Mouse (Mus musculus): ENCODE results near the gene Cbx1. TPM values are rescaled to one million over a fixed set of nuclear protein-coding genes. Genes with fewer than 3 reads are reported as not detected.
A peak's percentile ranks its signal among the peaks of the same experiment; 100 is the strongest.
"Not testable (repeated sequence)": the region's sequence is repeated elsewhere in the genome, so short reads cannot be mapped to it uniquely, and the experiment has no call there.

The Cbx1 gene
- polyA plus RNA-seq, 2 experiments, result 87.8 to 98.9 TPM

- no peak overlapping the region for H3K27ac ChIP-seq (replicated peaks; ENCODE audit: low read depth, low read length)
- no peak for ATAC-seq (ENCODE audit: low FRiP score, low read depth)
- no peak overlapping the region for H3K4me3 ChIP-seq (replicated peaks; ENCODE audit: low read length)
- WGBS, result 56% methylated on average over 8 of the region's 8 CpGs
- DNase-seq (ENCODE audit: low spot score), result no peak
- no peak for TF ChIP-seq POLR2A (IDR thresholded peaks at IDR 0.05; ENCODE audit: borderline replicate concordance, extremely low read depth, insufficient read depth, insufficient read length)
- peaks cover 6% of the 10 kb centered on the region; the same call in 1 of the 2 replicates for H3K4me1 ChIP-seq (ENCODE audit: control insufficient read depth, insufficient read depth, low read length)
- H3K4me2 ChIP-seq (replicated peaks; ENCODE audit: low read depth, low read length, severe bottlenecking), result no peak overlapping the region
- no peaks in the 10 kb centered on the region for H3K9me3 ChIP-seq (ENCODE audit: control insufficient read depth, low read length)
- peaks cover 36% of the 10 kb centered on the region for H3K36me3 ChIP-seq (ENCODE audit: control insufficient read depth, insufficient read depth, low read length)
- H3K9ac ChIP-seq (ENCODE audit: low read depth, low read length, severe bottlenecking), result no peak overlapping the region
- H3K27me3 ChIP-seq (ENCODE audit: control insufficient read depth, insufficient read depth, low read length), result no peaks in the 10 kb centered on the region
Observed at GRCm38 (mm10) chr11:96775063-96775462, 13.9 kb upstream of the Cbx1 start.

DNA sequence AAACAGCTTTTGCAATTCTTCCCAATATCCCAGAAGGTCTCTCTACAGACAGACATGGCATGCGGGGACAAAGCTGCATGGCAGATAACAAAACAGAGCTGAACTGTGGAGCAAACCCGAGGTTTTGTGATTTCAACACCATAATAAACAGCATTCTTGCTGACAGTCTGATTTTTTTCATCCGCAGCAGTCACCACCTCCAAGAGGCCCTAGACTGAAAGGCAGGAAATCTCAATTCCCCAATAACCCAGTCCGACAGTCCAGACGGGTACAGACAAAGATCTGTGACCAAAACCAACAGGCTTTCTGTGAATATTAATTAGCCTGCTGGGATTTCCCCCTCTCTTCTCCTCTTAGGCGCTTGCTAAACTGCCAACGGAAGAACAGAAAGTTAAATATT is 13.3 kb upstream of the Cbx1 start:
- WGBS, result 59% methylated on average over 7 of the region's 7 CpGs
- H3K4me1 ChIP-seq (ENCODE audit: control insufficient read depth, insufficient read depth, low read length), result peaks cover 6% of the 10 kb centered on the region; the same call in 1 of the 2 replicates
- H3K9me3 ChIP-seq (ENCODE audit: control insufficient read depth, low read length), result no peaks in the 10 kb centered on the region
- ATAC-seq (ENCODE audit: low FRiP score, low read depth) (no peak), DNase-seq (ENCODE audit: low spot score) (no peak)
- no peak overlapping the region for H3K4me2 ChIP-seq (replicated peaks; ENCODE audit: low read depth, low read length, severe bottlenecking)
- no peaks in the 10 kb centered on the region for H3K27me3 ChIP-seq (ENCODE audit: control insufficient read depth, insufficient read depth, low read length)
- H3K36me3 ChIP-seq (ENCODE audit: control insufficient read depth, insufficient read depth, low read length), result peaks cover 30% of the 10 kb centered on the region
- no peak for TF ChIP-seq POLR2A (IDR thresholded peaks at IDR 0.05; ENCODE audit: borderline replicate concordance, extremely low read depth, insufficient read depth, insufficient read length)
- H3K9ac ChIP-seq (ENCODE audit: low read depth, low read length, severe bottlenecking), result no peak overlapping the region
- no peak overlapping the region for H3K4me3 ChIP-seq (replicated peaks; ENCODE audit: low read length)
- no peak overlapping the region for H3K27ac ChIP-seq (replicated peaks; ENCODE audit: low read depth, low read length)

DNA sequence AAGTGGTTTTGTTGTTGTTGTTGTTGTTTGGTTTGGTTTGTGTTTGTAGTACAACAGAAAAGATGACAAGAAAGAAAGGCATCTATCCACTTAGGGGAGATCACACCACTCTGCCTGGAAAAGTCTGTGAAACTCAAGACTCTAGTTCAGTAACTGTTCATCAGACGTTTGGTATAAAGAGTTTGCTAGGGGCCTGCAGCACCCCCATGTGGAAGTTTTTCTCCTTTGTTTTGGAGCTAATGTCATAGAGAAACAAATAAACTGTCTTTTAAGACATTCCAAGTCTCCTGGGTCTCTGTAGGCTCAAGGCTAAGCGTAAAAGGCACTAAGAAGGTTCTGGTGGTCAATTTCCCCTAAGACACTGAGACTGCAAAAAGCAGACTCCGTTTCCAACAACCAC is 12.9 kb upstream of the Cbx1 start:
- no peak overlapping the region for H3K27ac ChIP-seq (replicated peaks; ENCODE audit: low read depth, low read length)
- 0 out of 2 replicates have a peak overlapping the region, but pooled peaks have one; percentile 58 for H3K9ac ChIP-seq (ENCODE audit: low read depth, low read length, severe bottlenecking)
- H3K27me3 ChIP-seq (ENCODE audit: control insufficient read depth, insufficient read depth, low read length), result no peaks in the 10 kb centered on the region
- DNase-seq (ENCODE audit: low spot score), result no peak
- WGBS, result 30% methylated on average over 3 of the region's 3 CpGs
- no peak for ATAC-seq (ENCODE audit: low FRiP score, low read depth)
- TF ChIP-seq POLR2A (IDR thresholded peaks at IDR 0.05; ENCODE audit: borderline replicate concordance, extremely low read depth, insufficient read depth, insufficient read length), result no peak
- peak overlapping the region; percentile 65; the same call in 1 of the 2 replicates for H3K4me3 ChIP-seq (replicated peaks; ENCODE audit: low read length)
- H3K9me3 ChIP-seq (ENCODE audit: control insufficient read depth, low read length), result no peaks in the 10 kb centered on the region
- peak overlapping the region; percentile 75 for H3K4me2 ChIP-seq (replicated peaks; ENCODE audit: low read depth, low read length, severe bottlenecking)
- H3K4me1 ChIP-seq (ENCODE audit: control insufficient read depth, insufficient read depth, low read length), result peaks cover 6% of the 10 kb centered on the region; the same call in 1 of the 2 replicates
- peaks cover 26% of the 10 kb centered on the region for H3K36me3 ChIP-seq (ENCODE audit: control insufficient read depth, insufficient read depth, low read length)

DNA sequence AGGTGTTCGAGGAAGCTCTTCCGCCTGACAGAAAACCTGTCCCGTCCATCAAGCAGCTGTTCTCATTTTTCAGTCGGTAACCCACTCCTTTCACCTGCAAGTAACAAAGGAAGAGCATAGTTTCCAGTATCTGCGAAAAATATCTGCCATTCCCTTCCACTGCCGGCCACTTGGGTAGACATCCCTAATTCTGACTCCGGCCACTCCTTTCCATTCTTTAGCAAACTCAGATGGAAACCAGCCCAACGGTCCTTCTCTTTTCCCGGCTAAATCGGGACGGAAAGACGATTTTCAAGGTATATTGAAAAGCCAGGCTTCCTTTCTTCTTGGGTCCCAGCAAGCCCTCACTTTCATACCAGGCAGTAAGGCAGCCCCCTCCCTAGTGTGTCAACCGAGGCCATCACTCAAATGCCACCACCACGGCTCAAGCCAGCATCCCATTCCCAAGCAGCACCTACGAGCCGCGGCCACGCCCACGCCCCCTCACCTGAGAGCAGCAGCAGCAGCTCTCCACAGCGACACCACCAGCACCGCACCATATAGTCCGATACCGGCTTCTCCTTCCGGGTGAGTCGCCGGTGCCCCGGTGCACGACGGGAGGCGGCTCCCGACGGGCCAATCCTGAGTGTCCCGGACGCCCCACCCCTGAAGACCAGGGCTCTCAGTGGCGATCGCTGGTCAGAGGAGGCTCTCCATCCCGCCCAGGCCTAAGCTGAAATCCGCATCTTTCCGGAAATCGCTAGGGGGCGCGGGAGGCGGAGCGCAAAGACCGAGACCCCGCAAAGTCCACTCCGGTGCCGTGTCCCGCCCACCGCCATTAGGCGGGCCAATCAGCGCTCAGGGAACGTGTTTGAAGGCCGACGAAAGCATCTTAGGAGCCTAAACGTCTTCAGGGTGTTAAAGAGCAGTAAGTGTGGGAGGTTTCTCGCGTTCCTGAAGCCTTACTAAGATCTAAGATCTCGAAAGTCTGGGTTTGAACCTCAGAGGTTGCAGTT is 11.7 kb upstream of the Cbx1 start, which contains the start of gene Snx11:
TSS of gene Snx11 (minus strand) at position 592 of the 995 bp plus-strand sequence.
- DNase-seq (ENCODE audit: low spot score) (peak; percentile 96), ATAC-seq (ENCODE audit: low FRiP score, low read depth) (peak; percentile 98)
- TF ChIP-seq POLR2A (IDR thresholded peaks at IDR 0.05; ENCODE audit: borderline replicate concordance, extremely low read depth, insufficient read depth, insufficient read length), result peak; percentile 72; the same call in 1 of the 2 replicates
- peak within 1 kb of the TSS; percentile 75 for H3K4me2 ChIP-seq (replicated peaks; ENCODE audit: low read depth, low read length, severe bottlenecking)
- H3K36me3 ChIP-seq (ENCODE audit: control insufficient read depth, insufficient read depth, low read length), result peaks cover 14% of the 10 kb centered on the region
- peak within 1 kb of the TSS; percentile 65 for H3K4me3 ChIP-seq (replicated peaks; ENCODE audit: low read length)
- WGBS, result 1% methylated on average over 58 of the region's 59 CpGs
- H3K27ac ChIP-seq (replicated peaks; ENCODE audit: low read depth, low read length), result peak within 1 kb of the TSS; percentile 27; the same call in 1 of the 2 replicates
- H3K27me3 ChIP-seq (ENCODE audit: control insufficient read depth, insufficient read depth, low read length), result no peaks in the 10 kb centered on the region
- peaks cover 6% of the 10 kb centered on the region; the same call in 1 of the 2 replicates for H3K4me1 ChIP-seq (ENCODE audit: control insufficient read depth, insufficient read depth, low read length)
- no peaks in the 10 kb centered on the region for H3K9me3 ChIP-seq (ENCODE audit: control insufficient read depth, low read length)
- peak within 1 kb of the TSS; percentile 58 for H3K9ac ChIP-seq (ENCODE audit: low read depth, low read length, severe bottlenecking)

DNA sequence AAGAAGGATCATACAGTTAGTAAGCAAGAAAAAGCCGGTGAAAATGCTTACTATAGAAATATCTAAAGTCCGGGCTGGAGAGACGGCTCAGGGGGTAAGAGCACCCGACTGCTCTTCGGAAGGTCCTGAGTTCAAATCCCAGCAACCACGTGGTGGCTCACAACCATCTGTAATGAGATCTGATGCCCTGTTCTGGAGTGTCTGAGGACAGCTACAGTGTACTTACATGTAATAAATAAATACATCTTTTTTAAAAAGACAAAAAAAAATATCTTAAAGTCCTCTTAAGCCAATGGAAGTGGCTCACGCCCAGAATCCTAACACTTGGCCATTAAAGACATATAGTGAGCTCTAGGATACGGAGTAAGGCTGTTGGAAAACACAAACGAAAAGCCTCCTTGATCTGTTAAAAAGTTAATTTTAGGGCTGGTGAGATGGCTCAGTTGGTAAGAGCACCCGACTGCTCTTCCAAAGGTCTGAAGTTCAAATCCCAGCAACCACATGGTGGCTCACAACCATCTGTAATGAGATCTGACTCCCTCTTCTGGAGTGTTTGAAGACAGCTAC is 10.8 kb upstream of the Cbx1 start:
- not testable (repeated sequence) for DNase-seq (ENCODE audit: low spot score); H3K36me3 ChIP-seq (ENCODE audit: control insufficient read depth, insufficient read depth, low read length); H3K27me3 ChIP-seq (ENCODE audit: control insufficient read depth, insufficient read depth, low read length); H3K9me3 ChIP-seq (ENCODE audit: control insufficient read depth, low read length); ATAC-seq (ENCODE audit: low FRiP score, low read depth); H3K4me1 ChIP-seq (ENCODE audit: control insufficient read depth, insufficient read depth, low read length)
- H3K27ac ChIP-seq (replicated peaks; ENCODE audit: low read depth, low read length), result 0 out of 2 replicates have a peak overlapping the region, but pooled peaks have one; percentile 27
- 67% methylated on average over 10 of the region's 10 CpGs for WGBS
- peak overlapping the region; percentile 65 for H3K4me3 ChIP-seq (replicated peaks; ENCODE audit: low read length)
- H3K4me2 ChIP-seq (replicated peaks; ENCODE audit: low read depth, low read length, severe bottlenecking), result peak overlapping the region; percentile 75
- peak overlapping the region; percentile 58 for H3K9ac ChIP-seq (ENCODE audit: low read depth, low read length, severe bottlenecking)
